Mouse (Mus musculus): Measurements from ENCODE around the gene Ogfrl1. TPM values are rescaled to one million over a fixed set of nuclear protein-coding genes. Genes with fewer than 3 reads are reported as not detected.
"Not testable (repeated sequence)": the region's sequence is repeated elsewhere in the genome, so short reads cannot be mapped to it uniquely, and the experiment has no call there.

The Ogfrl1 gene
- polyA plus RNA-seq, 2 experiments, result 7.4 to 16.5 TPM

DNA sequence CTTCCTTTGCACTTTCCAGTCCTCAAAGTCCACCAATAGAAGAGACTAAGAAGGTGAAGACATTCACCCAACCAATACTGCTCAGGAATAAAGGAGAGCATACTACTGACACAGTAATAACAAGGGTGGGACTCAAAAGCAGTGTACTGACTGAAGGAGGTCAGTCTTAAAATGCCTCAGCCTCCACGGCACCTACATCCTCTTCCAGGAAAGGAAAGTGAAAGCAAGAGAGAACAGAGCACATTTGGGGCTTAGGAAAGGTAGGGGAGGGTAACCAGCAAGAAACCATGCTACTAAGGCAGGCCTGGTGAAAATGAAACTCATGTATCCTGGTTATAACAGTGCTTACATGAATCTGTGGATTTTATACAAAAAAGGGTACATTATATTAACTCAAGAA, 2.0 kb upstream of the Ogfrl1 start:
- Histone ChIP-seq H3K27me3 (ENCODE audit: control insufficient read depth, insufficient read depth, low read length) (no peaks in the 10 kb centered on the region), H3K36me3 (replicated peaks; ENCODE audit: control insufficient read depth, insufficient read depth, low read depth) (no peaks in the 10 kb centered on the region), H3K4me2 (ENCODE audit: low read depth) (peak overlapping the region; percentile 44; the same call in 1 of the 2 replicates), H3K27ac (no peak overlapping the region), H3K4me3 (ENCODE audit: insufficient read depth in 1 of 2, low read depth in 2 of 2, low read length in 2 of 2) (no peak overlapping the region), H3K4me1 (replicated peaks; ENCODE audit: control insufficient read depth in 2 of 2, insufficient read depth in 2 of 2, low read length in 1 of 2) (peaks cover 17 to 29% of the 10 kb centered on the region in 2 experiments), H3K9ac (replicated peaks) (no peak overlapping the region), H3K9me3 (ENCODE audit: control insufficient read depth, low read length) (no peaks in the 10 kb centered on the region)
- TF ChIP-seq EP300 (IDR thresholded peaks at IDR 0.05; ENCODE audit: low read depth) (no peak), CTCF (IDR thresholded peaks at IDR 0.05; ENCODE audit: low read depth) (no peak)
- DNase-seq (ENCODE audit: low read depth in 3 of 3, low spot score in 3 of 3) (no peak), ATAC-seq (ENCODE audit: insufficient read depth) (no peak)
- WGBS (ENCODE audit: insufficient replicate concordance), result 12% methylated on average over 1 of the region's 1 CpGs

DNA sequence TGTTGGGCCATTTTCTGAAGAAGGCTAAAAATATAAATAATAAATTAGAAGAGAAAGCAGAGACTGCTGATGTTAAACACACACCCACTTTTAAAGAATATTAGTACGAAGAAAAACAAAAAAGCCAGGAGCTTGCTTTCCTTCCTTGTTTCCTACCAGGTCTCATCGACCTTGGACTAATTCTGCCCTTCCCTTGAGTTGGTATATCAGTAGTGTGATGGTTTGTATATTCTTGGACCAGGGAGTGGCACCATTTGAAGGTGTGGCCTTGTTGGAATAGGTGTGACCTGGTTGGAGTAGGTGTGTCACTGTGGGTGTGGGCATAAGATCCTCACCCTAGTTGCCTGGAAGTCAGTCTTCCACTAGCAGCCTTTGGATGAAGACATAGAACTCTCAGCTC, 3.2 kb downstream of the Ogfrl1 start:
- 73% methylated on average over 2 of the region's 2 CpGs for WGBS (ENCODE audit: insufficient replicate concordance)
- H3K4me3 ChIP-seq (ENCODE audit: insufficient read depth in 1 of 2, low read depth in 2 of 2, low read length in 2 of 2), result 0 out of 4 replicates have a peak overlapping the region, but pooled peaks of 1 of the 2 experiments have one; percentile 6
- H3K36me3 ChIP-seq (replicated peaks; ENCODE audit: control insufficient read depth, insufficient read depth, low read depth); DNase-seq (ENCODE audit: low read depth in 3 of 3, low spot score in 3 of 3); H3K9me3 ChIP-seq (ENCODE audit: control insufficient read depth, low read length); H3K27ac ChIP-seq; H3K27me3 ChIP-seq (ENCODE audit: control insufficient read depth, insufficient read depth, low read length); H3K9ac ChIP-seq (replicated peaks): not testable (repeated sequence)
- peak overlapping the region; percentile 36 for H3K4me2 ChIP-seq (ENCODE audit: low read depth)
- peak; percentile 56; the same call in 1 of the 2 replicates for ATAC-seq (ENCODE audit: insufficient read depth)
- H3K4me1 ChIP-seq (replicated peaks; ENCODE audit: control insufficient read depth in 2 of 2, insufficient read depth in 2 of 2, low read length in 1 of 2), result peaks cover 14 to 24% of the 10 kb centered on the region in 2 experiments

DNA sequence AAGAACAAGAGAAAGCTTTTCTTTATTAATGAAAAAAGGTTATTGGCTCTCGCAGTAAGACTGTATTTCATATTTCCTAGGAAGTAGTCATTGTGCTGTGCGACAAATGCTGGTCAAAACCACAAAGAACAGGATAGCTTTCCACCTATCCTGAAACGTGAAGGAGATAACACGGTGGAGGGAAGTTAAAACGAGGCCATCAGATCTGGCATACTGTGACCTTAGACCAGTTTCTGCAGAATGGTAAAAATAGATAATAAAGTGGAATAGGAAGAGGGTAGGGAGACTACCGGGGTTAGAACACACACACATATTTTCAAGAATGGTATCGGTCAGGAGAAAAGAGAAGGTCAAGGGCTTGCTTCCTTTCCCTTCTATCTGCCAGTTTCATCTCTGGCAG, 5.8 kb downstream of the Ogfrl1 start:
- no peaks in the 10 kb centered on the region for H3K36me3 ChIP-seq (replicated peaks; ENCODE audit: control insufficient read depth, insufficient read depth, low read depth)
- peaks cover 8 to 17% of the 10 kb centered on the region in 2 experiments for H3K4me1 ChIP-seq (replicated peaks; ENCODE audit: control insufficient read depth in 2 of 2, insufficient read depth in 2 of 2, low read length in 1 of 2)
- no peak overlapping the region for H3K9ac ChIP-seq (replicated peaks)
- ATAC-seq (ENCODE audit: insufficient read depth) (no peak), DNase-seq (ENCODE audit: low read depth in 3 of 3, low spot score in 3 of 3) (no peak)
- no peak overlapping the region for H3K27ac ChIP-seq
- no peaks in the 10 kb centered on the region for H3K27me3 ChIP-seq (ENCODE audit: control insufficient read depth, insufficient read depth, low read length)
- no peak overlapping the region for H3K4me2 ChIP-seq (ENCODE audit: low read depth)
- no peak overlapping the region for H3K4me3 ChIP-seq (ENCODE audit: insufficient read depth in 1 of 2, low read depth in 2 of 2, low read length in 2 of 2)
- 14% methylated on average over 7 of the region's 7 CpGs for WGBS (ENCODE audit: insufficient replicate concordance)
- H3K9me3 ChIP-seq (ENCODE audit: control insufficient read depth, low read length), result no peaks in the 10 kb centered on the region
- TF ChIP-seq CTCF (IDR thresholded peaks at IDR 0.05; ENCODE audit: low read depth) (no peak), EP300 (IDR thresholded peaks at IDR 0.05; ENCODE audit: low read depth) (no peak)

DNA sequence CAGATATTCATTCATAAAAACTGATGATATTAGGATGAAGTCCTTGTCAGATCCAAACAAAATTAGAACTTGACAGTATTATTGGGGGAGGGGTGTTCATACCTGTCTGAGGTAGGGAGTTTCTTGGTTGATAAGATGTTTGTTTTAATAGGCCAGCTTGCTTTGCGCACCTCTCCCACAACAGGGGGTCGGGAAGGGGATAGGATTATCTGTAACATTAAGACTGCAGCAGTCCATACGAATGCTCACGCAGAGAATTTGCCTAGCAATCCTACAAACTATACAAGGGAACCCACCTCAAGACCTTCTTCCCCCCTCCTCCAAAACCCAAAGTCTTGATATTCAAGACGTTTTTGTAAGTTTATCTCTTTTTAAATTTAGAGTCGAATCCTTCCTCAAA, 13.2 kb downstream of the Ogfrl1 start:
- Histone ChIP-seq H3K9ac (replicated peaks) (no peak overlapping the region), H3K27me3 (ENCODE audit: control insufficient read depth, insufficient read depth, low read length) (no peaks in the 10 kb centered on the region), H3K4me3 (ENCODE audit: insufficient read depth in 1 of 2, low read depth in 2 of 2, low read length in 2 of 2) (no peak overlapping the region), H3K4me2 (ENCODE audit: low read depth) (no peak overlapping the region), H3K4me1 (replicated peaks; ENCODE audit: control insufficient read depth in 2 of 2, insufficient read depth in 2 of 2, low read length in 1 of 2) (peaks cover 27 to 31% of the 10 kb centered on the region in 2 experiments), H3K9me3 (ENCODE audit: control insufficient read depth, low read length) (no peaks in the 10 kb centered on the region), H3K36me3 (replicated peaks; ENCODE audit: control insufficient read depth, insufficient read depth, low read depth) (no peaks in the 10 kb centered on the region), H3K27ac (no peak overlapping the region)
- 59% methylated on average over 6 of the region's 6 CpGs for WGBS (ENCODE audit: insufficient replicate concordance)
- DNase-seq (ENCODE audit: low read depth in 3 of 3, low spot score in 3 of 3) (no peak), ATAC-seq (ENCODE audit: insufficient read depth) (no peak)
- no peak for TF ChIP-seq CTCF (IDR thresholded peaks at IDR 0.05; ENCODE audit: low read depth)
- no peak for TF ChIP-seq EP300 (IDR thresholded peaks at IDR 0.05; ENCODE audit: low read depth)

DNA sequence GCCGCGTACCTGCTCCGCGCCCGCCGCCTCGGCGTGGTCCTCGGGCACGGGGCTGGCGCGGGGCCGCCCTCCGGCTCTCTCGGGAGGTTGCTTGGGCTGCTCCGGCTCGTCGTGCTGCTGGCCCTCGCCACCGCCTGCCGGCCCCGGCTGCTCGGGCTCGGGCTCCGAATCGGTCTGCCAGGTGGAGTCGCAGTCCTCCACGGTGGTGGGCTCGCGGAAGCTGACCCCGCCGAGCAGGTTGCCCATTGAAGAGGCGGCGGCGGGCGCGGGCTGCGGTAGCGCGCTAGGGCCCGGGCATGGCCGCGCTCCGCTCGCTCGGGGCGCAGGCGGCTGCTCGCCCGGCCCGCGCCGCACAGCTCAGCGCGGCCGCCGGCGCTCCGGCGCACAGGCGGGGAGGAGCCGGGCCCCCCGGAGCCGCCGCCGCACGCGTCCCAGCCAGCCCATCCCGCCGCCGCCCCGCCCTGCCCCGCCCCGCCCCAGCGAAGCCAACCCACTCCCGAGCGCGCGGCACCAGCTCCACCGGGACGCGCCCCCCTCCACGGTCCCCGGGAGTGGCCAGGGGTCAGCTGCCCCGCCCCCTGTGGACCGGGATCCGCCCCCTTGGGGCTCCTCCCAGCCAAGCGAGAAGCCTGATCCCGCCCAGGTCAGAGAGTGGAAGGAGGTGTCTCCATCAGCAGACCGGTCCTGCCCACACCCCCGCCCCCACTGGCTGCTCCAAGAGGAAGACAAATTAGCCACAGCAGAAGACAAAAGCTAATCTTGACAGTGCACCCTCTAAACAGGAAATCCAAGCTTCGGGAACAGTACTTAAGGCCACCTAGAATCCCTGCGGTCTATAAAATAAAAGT, 14.5 kb downstream of the Ogfrl1 start:
- peaks cover 29 to 34% of the 10 kb centered on the region in 2 experiments for H3K4me1 ChIP-seq (replicated peaks; ENCODE audit: control insufficient read depth in 2 of 2, insufficient read depth in 2 of 2, low read length in 1 of 2)
- under 1% methylated on average over 85 of the region's 93 CpGs for WGBS (ENCODE audit: insufficient replicate concordance)

More for the DNA sequence above, 14.5 kb downstream of the Ogfrl1 start:
- peak; percentile 12; the same call in 1 of the 2 replicates for TF ChIP-seq CTCF (IDR thresholded peaks at IDR 0.05; ENCODE audit: low read depth)
- no peak for TF ChIP-seq EP300 (IDR thresholded peaks at IDR 0.05; ENCODE audit: low read depth)
- Histone ChIP-seq H3K4me3 (ENCODE audit: insufficient read depth in 1 of 2, low read depth in 2 of 2, low read length in 2 of 2) (peak overlapping the region; percentile 80 to 87), H3K9ac (replicated peaks) (peak overlapping the region; percentile 95), H3K9me3 (ENCODE audit: control insufficient read depth, low read length) (no peaks in the 10 kb centered on the region), H3K36me3 (replicated peaks; ENCODE audit: control insufficient read depth, insufficient read depth, low read depth) (peaks cover 5% of the 10 kb centered on the region), H3K4me2 (ENCODE audit: low read depth) (peak overlapping the region; percentile 99), H3K27ac (peak overlapping the region; percentile 77), H3K27me3 (ENCODE audit: control insufficient read depth, insufficient read depth, low read length) (no peaks in the 10 kb centered on the region)
- DNase-seq (ENCODE audit: low read depth in 3 of 3, low spot score in 3 of 3), result peak; percentile 91 to 94 (median 92)
- peak; percentile 96 for ATAC-seq (ENCODE audit: insufficient read depth)
